Mouse (Mus musculus): Measurements from ENCODE around the gene Psme3. TPM values are rescaled to one million over a fixed set of nuclear protein-coding genes. Genes with fewer than 3 reads are reported as not detected.

The Psme3 gene
- polyA plus RNA-seq, 1 experiment from 2014 or later, result 130 TPM

GRCm38 (mm10) chr11:101302004-101302798 lies 13.8 kb upstream of the Psme3 start, which contains the start of gene Becn1:
Gene Becn1, minus strand, starts transcription at chr11:101302286.
- H3K4me3 ChIP-seq (ENCODE audit: low read length), result peak within 1 kb of the TSS; percentile 93
- peaks cover 9% of the 10 kb centered on the region for H3K4me1 ChIP-seq (ENCODE audit: control insufficient read depth, insufficient read depth, low read length)
- H3K27me3 ChIP-seq (ENCODE audit: control insufficient read depth, insufficient read depth, low read length), result no peaks in the 10 kb centered on the region
- 6% methylated on average over 36 of the region's 39 CpGs for WGBS
- peak within 1 kb of the TSS; percentile 61 for H3K27ac ChIP-seq (ENCODE audit: low read depth, low read length)
- ATAC-seq (ENCODE audit: low FRiP score, low TSS enrichment), result peak; percentile 96
- H3K4me2 ChIP-seq (replicated peaks; ENCODE audit: low read depth, low read length), result peak within 1 kb of the TSS; percentile 97
- peaks cover 13% of the 10 kb centered on the region for H3K36me3 ChIP-seq (ENCODE audit: control insufficient read depth, insufficient read depth, low read length)
- no peaks in the 10 kb centered on the region for H3K9me3 ChIP-seq (ENCODE audit: control insufficient read depth, low read length)
- H3K9ac ChIP-seq (ENCODE audit: low read depth, low read length), result peak within 1 kb of the TSS; percentile 85

GRCm38 (mm10) chr11:101307744-101308143 lies 8.3 kb upstream of the Psme3 start:
- ATAC-seq (ENCODE audit: low FRiP score, low TSS enrichment), result no peak

GRCm38 (mm10) chr11:101311083-101311482 lies 4.9 kb upstream of the Psme3 start:
- Histone ChIP-seq H3K9me3 (ENCODE audit: control insufficient read depth, low read length) (no peaks in the 10 kb centered on the region), H3K9ac (ENCODE audit: low read depth, low read length) (no peak overlapping the region), H3K36me3 (ENCODE audit: control insufficient read depth, insufficient read depth, low read length) (no peaks in the 10 kb centered on the region), H3K4me1 (ENCODE audit: control insufficient read depth, insufficient read depth, low read length) (no peaks in the 10 kb centered on the region), H3K4me3 (ENCODE audit: low read length) (no peak overlapping the region), H3K27me3 (ENCODE audit: control insufficient read depth, insufficient read depth, low read length) (no peaks in the 10 kb centered on the region), H3K27ac (ENCODE audit: low read depth, low read length) (no peak overlapping the region), H3K4me2 (replicated peaks; ENCODE audit: low read depth, low read length) (no peak overlapping the region)
- WGBS, result 86% methylated on average over 3 of the region's 3 CpGs
- ATAC-seq (ENCODE audit: low FRiP score, low TSS enrichment), result no peak

More at GRCm38 (mm10) chr11:101307744-101308143, 8.3 kb upstream of the Psme3 start:
- no peak overlapping the region for H3K4me2 ChIP-seq (replicated peaks; ENCODE audit: low read depth, low read length)
- H3K36me3 ChIP-seq (ENCODE audit: control insufficient read depth, insufficient read depth, low read length), result no peaks in the 10 kb centered on the region
- no peaks in the 10 kb centered on the region for H3K9me3 ChIP-seq (ENCODE audit: control insufficient read depth, low read length)
- WGBS, result 45% methylated on average over 5 of the region's 5 CpGs
- H3K4me1 ChIP-seq (ENCODE audit: control insufficient read depth, insufficient read depth, low read length), result no peaks in the 10 kb centered on the region
- no peak overlapping the region for H3K27ac ChIP-seq (ENCODE audit: low read depth, low read length)
- no peaks in the 10 kb centered on the region for H3K27me3 ChIP-seq (ENCODE audit: control insufficient read depth, insufficient read depth, low read length)
- no peak overlapping the region for H3K4me3 ChIP-seq (ENCODE audit: low read length)
- H3K9ac ChIP-seq (ENCODE audit: low read depth, low read length), result no peak overlapping the region

GRCm38 (mm10) chr11:101312150-101312549 lies 3.9 kb upstream of the Psme3 start:
- peaks cover 4% of the 10 kb centered on the region for H3K4me1 ChIP-seq (ENCODE audit: control insufficient read depth, insufficient read depth, low read length)
- H3K4me2 ChIP-seq (replicated peaks; ENCODE audit: low read depth, low read length), result no peak overlapping the region
- no peak overlapping the region for H3K27ac ChIP-seq (ENCODE audit: low read depth, low read length)
- no peak overlapping the region for H3K4me3 ChIP-seq (ENCODE audit: low read length)
- no peak for ATAC-seq (ENCODE audit: low FRiP score, low TSS enrichment)
- no peaks in the 10 kb centered on the region for H3K27me3 ChIP-seq (ENCODE audit: control insufficient read depth, insufficient read depth, low read length)
- no peaks in the 10 kb centered on the region for H3K9me3 ChIP-seq (ENCODE audit: control insufficient read depth, low read length)
- no peaks in the 10 kb centered on the region for H3K36me3 ChIP-seq (ENCODE audit: control insufficient read depth, insufficient read depth, low read length)
- 75% methylated on average over 3 of the region's 3 CpGs for WGBS
- H3K9ac ChIP-seq (ENCODE audit: low read depth, low read length), result no peak overlapping the region

GRCm38 (mm10) chr11:101314567-101314966 lies 1.4 kb upstream of the Psme3 start:
- H3K27me3 ChIP-seq (ENCODE audit: control insufficient read depth, insufficient read depth, low read length), result no peaks in the 10 kb centered on the region
- H3K27ac ChIP-seq (ENCODE audit: low read depth, low read length), result no peak overlapping the region
- no peaks in the 10 kb centered on the region for H3K9me3 ChIP-seq (ENCODE audit: control insufficient read depth, low read length)
- H3K4me3 ChIP-seq (ENCODE audit: low read length), result no peak overlapping the region
- no peak overlapping the region for H3K4me2 ChIP-seq (replicated peaks; ENCODE audit: low read depth, low read length)
- WGBS, result 100% methylated on average over 1 of the region's 1 CpGs
- no peak overlapping the region for H3K9ac ChIP-seq (ENCODE audit: low read depth, low read length)
- peaks cover 20% of the 10 kb centered on the region for H3K36me3 ChIP-seq (ENCODE audit: control insufficient read depth, insufficient read depth, low read length)
- no peak for ATAC-seq (ENCODE audit: low FRiP score, low TSS enrichment)
- peaks cover 11% of the 10 kb centered on the region for H3K4me1 ChIP-seq (ENCODE audit: control insufficient read depth, insufficient read depth, low read length)

- peak overlapping the region; percentile 99 for H3K4me3 ChIP-seq (ENCODE audit: low read length)
- WGBS, result 91% methylated on average over 8 of the region's 8 CpGs
- no peaks in the 10 kb centered on the region for H3K9me3 ChIP-seq (ENCODE audit: control insufficient read depth, low read length)
- no peaks in the 10 kb centered on the region for H3K27me3 ChIP-seq (ENCODE audit: control insufficient read depth, insufficient read depth, low read length)
- peak overlapping the region; percentile 88 for H3K4me2 ChIP-seq (replicated peaks; ENCODE audit: low read depth, low read length)
- ATAC-seq (ENCODE audit: low FRiP score, low TSS enrichment), result no peak; the same call in 1 of the 2 replicates
- peak overlapping the region; percentile 93; the same call in 1 of the 2 replicates for H3K9ac ChIP-seq (ENCODE audit: low read depth, low read length)
- peaks cover 11% of the 10 kb centered on the region for H3K4me1 ChIP-seq (ENCODE audit: control insufficient read depth, insufficient read depth, low read length)
- H3K36me3 ChIP-seq (ENCODE audit: control insufficient read depth, insufficient read depth, low read length), result peaks cover 26% of the 10 kb centered on the region
- H3K27ac ChIP-seq (ENCODE audit: low read depth, low read length), result peak overlapping the region; percentile 56
Observed at GRCm38 (mm10) chr11:101315082-101315650, 847 bp upstream of the Psme3 start.

- 0% methylated on average over 17 of the region's 17 CpGs for WGBS
- H3K27me3 ChIP-seq (ENCODE audit: control insufficient read depth, insufficient read depth, low read length), result no peaks in the 10 kb centered on the region
- peak overlapping the region; percentile 88 for H3K4me2 ChIP-seq (replicated peaks; ENCODE audit: low read depth, low read length)
- peak overlapping the region; percentile 99 for H3K4me3 ChIP-seq (ENCODE audit: low read length)
- H3K9me3 ChIP-seq (ENCODE audit: control insufficient read depth, low read length), result no peaks in the 10 kb centered on the region
- peaks cover 11% of the 10 kb centered on the region for H3K4me1 ChIP-seq (ENCODE audit: control insufficient read depth, insufficient read depth, low read length)
- H3K27ac ChIP-seq (ENCODE audit: low read depth, low read length), result peak overlapping the region; percentile 56; the same call in 1 of the 2 replicates
- peaks cover 40% of the 10 kb centered on the region for H3K36me3 ChIP-seq (ENCODE audit: control insufficient read depth, insufficient read depth, low read length)
- peak overlapping the region; percentile 93 for H3K9ac ChIP-seq (ENCODE audit: low read depth, low read length)
- no peak; the same call in none of the 2 replicates for ATAC-seq (ENCODE audit: low FRiP score, low TSS enrichment)
Observed at GRCm38 (mm10) chr11:101316501-101316917, 496 bp downstream of the Psme3 start.

GRCm38 (mm10) chr11:101323609-101324008 lies 7.6 kb downstream of the Psme3 start:
- H3K27me3 ChIP-seq (ENCODE audit: control insufficient read depth, insufficient read depth, low read length), result no peaks in the 10 kb centered on the region
- no peak overlapping the region for H3K4me3 ChIP-seq (ENCODE audit: low read length)
- H3K27ac ChIP-seq (ENCODE audit: low read depth, low read length), result no peak overlapping the region
- 14% methylated on average over 4 of the region's 4 CpGs for WGBS
- no peak overlapping the region for H3K4me2 ChIP-seq (replicated peaks; ENCODE audit: low read depth, low read length)
- H3K4me1 ChIP-seq (ENCODE audit: control insufficient read depth, insufficient read depth, low read length), result no peaks in the 10 kb centered on the region
- no peak overlapping the region for H3K9ac ChIP-seq (ENCODE audit: low read depth, low read length)
- H3K9me3 ChIP-seq (ENCODE audit: control insufficient read depth, low read length), result no peaks in the 10 kb centered on the region
- peaks cover 70% of the 10 kb centered on the region for H3K36me3 ChIP-seq (ENCODE audit: control insufficient read depth, insufficient read depth, low read length)
- ATAC-seq (ENCODE audit: low FRiP score, low TSS enrichment), result peak; percentile 60

GRCm38 (mm10) chr11:101324763-101325162 lies 8.8 kb downstream of the Psme3 start, which contains the start of gene Aoc2:
Gene Aoc2, plus strand, starts transcription at chr11:101325063.
- Histone ChIP-seq H3K4me2 (replicated peaks; ENCODE audit: low read depth, low read length) (no peak within 1 kb of the TSS), H3K4me3 (ENCODE audit: low read length) (no peak within 1 kb of the TSS), H3K4me1 (ENCODE audit: control insufficient read depth, insufficient read depth, low read length) (no peaks in the 10 kb centered on the region), H3K27me3 (ENCODE audit: control insufficient read depth, insufficient read depth, low read length) (no peaks in the 10 kb centered on the region), H3K27ac (ENCODE audit: low read depth, low read length) (no peak within 1 kb of the TSS), H3K9me3 (ENCODE audit: control insufficient read depth, low read length) (no peaks in the 10 kb centered on the region), H3K36me3 (ENCODE audit: control insufficient read depth, insufficient read depth, low read length) (peaks cover 58% of the 10 kb centered on the region), H3K9ac (ENCODE audit: low read depth, low read length) (no peak within 1 kb of the TSS)
- 91% methylated on average over 5 of the region's 5 CpGs for WGBS
- no peak for ATAC-seq (ENCODE audit: low FRiP score, low TSS enrichment)
